Mouse (Mus musculus) cerebellum, postnatal 25 days (tissue): Measurements from ENCODE around the gene Slc12a3.
"Not testable (repeated sequence)": the region's sequence is repeated elsewhere in the genome, so short reads cannot be mapped to it uniquely, and the experiment has no call there.

Experiments
- DNase-seq, 2 experiments: peaks; one replicate each; pipeline ENCODE4 v3.0.0; 2021; ENCODE audit warnings: mixed read lengths in 2 of 2

Gene Slc12a3

DNA sequence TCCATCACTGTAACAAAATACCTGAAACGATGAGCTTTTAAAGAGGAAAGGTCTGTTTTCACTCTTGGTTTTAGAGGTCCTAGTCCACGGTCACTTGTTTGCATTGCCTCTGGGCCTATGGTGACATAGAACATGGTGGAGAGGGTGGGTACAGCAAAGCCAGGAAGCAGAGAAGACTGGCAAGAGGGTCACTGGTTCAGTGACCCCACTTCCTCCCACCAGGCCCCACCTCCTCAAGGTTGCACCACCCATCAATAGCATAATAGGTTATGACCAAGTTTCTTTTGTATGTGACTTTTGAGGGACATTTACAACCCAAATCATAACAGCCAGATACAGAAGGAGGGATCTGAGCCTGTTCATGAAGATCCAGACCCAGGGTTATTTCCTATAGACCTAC lies 47.6 kb downstream of the Slc12a3 start:
- no peak for DNase-seq

DNA sequence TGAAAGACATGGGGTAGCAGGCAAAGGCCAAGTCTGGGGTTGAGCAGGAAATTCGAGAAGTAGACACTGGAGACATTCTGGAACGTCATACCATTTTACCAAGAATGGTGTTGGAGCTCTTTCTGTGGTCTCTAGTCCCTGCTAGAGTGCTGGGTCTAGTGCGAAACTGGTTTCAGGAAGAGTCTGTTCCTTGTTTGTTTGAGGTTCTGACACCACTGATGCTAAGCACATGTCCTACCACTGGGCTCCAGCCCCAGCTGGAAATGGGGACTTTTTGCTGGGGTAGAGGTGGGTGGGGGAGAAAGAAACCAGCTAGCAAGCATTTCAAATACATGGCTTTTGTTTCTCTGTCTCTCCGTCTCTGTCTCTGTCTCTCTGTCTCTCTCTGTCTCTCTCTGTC lies 48.0 kb downstream of the Slc12a3 start:
- DNase-seq, result no peak

- no peak for DNase-seq
Observed at GRCm38 (mm10) chr8:94377714-94378205, 48.8 kb downstream of the Slc12a3 start.

DNA sequence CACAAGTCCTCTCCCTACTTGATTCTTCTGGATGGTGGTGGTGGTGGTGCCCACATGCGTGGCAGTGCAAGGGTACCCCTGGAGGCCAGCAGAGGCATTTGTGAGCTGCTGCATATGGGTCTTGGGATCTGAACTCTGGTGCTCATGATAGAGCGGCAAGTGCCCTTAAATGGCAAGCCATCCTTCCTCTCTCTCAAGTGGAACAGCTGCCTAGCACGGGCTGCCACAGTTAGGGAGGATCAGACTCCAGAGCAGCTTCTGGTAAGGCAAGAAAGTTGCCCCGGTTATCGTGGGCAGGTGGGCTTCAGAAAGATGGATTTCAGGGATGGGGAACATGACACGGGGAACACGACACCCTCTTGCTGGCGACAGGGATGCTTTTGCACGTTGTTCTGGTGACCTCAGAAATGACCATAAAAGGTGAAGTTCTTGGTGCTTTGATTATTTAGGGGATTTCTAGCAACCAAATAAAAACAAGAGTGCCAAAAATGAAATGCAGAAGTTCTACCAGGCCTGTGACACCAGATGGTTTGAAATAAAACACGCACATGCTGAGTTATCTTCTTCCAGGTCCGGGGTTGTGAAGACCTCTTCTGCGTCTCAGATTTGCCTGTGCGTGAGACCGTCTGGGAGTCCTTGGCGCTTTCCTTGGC lies 49.9 kb downstream of the Slc12a3 start:
- DNase-seq, result no peak

GRCm38 (mm10) chr8:94379686-94380085 lies 50.7 kb downstream of the Slc12a3 start:
- no peak for DNase-seq

DNA sequence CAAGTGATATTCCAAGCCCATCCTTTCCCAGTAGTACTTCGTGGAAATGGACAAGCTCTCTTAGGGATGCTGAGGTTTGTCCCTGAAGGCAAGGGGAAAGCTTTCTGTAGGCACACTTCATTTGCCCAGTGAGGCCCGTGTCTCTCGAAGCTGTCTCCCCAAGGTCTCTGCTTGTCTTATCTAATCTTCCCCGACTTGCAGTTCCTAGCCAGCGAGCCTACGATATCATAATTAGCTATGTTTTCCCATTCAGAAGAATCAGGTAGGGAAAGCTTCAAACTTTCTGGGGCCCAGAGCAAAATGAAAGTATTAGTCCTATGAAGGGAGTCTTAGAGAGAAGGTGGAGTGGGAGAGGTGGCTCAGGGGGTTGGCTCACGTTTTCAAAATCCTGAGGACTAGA lies 55.2 kb downstream of the Slc12a3 start:
- DNase-seq, result no peak

- DNase-seq, result no peak
Observed at GRCm38 (mm10) chr8:94385506-94386213, 56.7 kb downstream of the Slc12a3 start.

GRCm38 (mm10) chr8:94386214-94387026 lies 57.4 kb downstream of the Slc12a3 start, which contains the start of gene Herpud1:
Gene Herpud1, plus strand, starts transcription at chr8:94386438.
- peak; percentile 98 for DNase-seq

DNA sequence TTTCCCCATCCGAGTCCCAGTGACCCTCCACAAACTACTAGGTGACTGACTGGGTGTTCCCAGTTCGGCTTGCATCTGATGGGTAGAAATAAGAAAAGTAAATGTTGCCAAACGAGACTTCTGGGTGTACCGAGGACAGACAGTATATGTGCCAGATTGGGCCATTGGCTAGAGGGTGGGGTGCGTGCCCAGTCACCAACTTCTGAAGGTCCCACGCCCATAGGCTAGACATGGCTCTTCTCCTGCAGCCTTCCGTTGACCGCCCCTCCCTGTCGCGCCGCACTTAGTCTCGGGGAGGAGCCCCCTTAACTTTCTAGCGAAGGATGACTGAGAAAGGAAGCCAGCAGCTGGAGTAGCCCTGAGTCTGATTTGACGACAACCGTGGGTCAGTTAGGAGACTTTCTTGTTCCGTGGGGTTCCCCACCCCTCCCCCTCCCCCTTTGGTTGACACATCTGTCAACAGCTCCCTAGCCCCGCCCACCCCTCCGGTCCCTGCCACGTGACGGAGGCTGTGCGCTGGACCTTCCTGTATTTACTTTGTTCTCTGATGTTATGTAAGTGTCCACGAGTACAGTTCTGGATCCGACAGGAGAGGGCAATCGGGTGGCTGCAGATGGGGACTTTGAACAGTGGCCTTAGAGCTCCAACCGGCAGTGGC lies 58.2 kb downstream of the Slc12a3 start:
- DNase-seq, result peak; percentile 71 to 78

GRCm38 (mm10) chr8:94387785-94388184 lies 58.8 kb downstream of the Slc12a3 start:
- DNase-seq, result no peak

DNA sequence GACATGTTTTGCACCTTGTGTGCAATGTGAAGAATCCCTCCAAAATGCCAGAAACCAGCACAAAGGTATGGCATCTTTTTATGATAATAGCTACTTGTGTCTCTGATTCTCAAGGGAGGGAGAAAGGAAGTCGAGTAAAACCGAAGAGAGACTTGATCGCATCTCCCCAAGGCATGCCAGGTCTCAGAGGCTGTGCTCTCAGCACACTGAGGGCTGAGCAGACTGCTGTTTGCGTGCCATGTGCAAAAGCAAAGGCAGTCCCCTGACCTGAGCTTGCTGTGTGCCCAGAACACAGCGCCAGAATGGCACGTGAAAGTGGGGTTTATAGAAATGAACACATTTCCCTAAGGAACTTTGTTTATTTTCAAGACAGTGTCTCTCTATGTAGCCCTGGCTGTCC lies 60.5 kb downstream of the Slc12a3 start:
- no peak for DNase-seq

GRCm38 (mm10) chr8:94390429-94390828 lies 61.4 kb downstream of the Slc12a3 start:
- no peak for DNase-seq

DNA sequence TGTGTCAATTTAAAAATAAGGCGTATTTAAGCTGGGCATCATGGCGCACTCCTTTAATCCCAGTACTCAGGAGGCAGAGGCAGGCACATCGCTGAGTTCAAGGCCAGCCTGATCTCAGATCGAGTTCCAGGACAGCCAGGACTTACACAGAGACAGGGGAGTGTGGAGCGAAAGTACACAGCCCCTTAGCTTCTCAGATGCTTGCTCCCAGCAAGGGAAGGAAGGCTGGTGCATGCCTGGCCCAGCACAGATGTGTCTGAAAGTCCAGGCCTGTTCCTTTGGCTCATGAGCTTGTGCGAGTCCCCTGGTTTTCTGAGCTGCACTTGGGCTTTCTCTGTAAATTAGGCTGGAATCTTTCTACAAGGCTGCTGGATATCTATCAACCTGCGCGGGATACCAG lies 61.9 kb downstream of the Slc12a3 start:
- no peak for DNase-seq

DNA sequence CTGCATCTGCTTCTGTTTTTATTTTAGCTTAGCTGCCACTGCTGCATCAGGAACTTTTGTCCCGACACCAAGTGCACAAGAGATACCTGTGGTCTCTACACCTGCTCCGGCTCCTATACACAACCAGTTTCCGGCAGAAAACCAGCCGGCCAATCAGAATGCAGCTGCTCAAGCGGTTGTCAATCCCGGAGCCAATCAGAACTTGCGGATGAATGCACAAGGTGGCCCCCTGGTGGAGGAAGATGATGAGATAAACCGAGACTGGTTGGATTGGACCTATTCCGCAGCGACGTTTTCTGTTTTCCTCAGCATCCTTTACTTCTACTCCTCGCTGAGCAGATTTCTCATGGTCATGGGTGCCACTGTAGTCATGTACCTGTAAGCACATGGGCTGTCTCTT lies 63.1 kb downstream of the Slc12a3 start:
- DNase-seq, result peak; percentile 37 to 62

- DNase-seq, result no peak
Observed at GRCm38 (mm10) chr8:94392648-94393047, 63.6 kb downstream of the Slc12a3 start.

DNA sequence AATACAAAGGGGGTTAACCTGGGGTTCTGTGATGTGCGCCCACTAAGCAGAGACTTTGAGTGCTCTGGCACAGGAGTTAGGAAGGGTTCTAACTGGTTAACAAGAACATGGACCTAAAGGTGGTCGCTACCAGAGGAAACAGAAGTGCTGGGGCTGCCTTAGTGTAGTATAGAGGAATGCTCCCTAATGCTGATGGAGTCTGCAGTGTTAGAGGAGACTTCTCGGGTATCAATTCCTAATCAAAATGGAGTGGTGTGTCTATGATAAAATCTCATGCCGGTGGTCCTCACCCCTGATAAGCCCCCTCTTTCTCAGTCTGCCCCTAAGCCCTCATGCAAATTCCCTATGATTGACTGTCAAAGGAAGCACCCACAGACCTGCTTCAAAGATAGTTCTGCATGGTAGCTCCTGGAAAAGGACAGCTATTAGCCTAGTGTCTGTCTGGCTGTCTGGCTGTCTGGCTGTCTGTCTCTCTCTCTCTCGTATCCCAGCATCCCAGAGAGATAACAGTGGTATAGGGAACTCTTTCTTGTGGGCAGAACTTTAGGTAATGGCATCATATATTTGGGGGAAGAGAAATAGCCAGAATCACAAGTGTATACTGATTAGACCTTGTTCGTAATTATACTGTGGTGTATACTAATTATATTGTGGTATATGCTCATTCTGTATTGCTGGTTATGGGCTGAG lies 67.0 kb downstream of the Slc12a3 start:
- DNase-seq, result no peak

GRCm38 (mm10) chr8:94396964-94397657 lies 68.1 kb downstream of the Slc12a3 start:
- DNase-seq, result peak; percentile 47 to 68

DNA sequence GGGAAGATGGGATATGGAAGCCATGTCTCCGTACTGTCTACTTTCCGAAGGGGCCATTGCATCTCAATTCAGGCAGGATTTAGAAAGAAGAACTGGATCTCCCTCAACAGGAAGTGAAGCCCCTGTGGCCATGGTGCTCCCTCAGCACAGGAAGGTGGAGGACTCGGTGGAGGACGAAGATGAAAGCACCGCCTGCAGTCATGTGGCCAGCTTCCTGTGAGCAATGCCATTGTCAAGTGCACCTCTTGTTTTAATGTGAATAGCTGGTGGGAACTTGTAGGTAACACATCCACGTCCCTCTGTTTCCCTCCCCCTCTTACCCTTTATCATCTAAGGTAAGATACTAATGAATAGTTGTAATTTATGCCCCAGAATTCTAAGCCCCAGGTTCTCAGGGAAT lies 69.6 kb downstream of the Slc12a3 start:
- DNase-seq, result no peak

DNA sequence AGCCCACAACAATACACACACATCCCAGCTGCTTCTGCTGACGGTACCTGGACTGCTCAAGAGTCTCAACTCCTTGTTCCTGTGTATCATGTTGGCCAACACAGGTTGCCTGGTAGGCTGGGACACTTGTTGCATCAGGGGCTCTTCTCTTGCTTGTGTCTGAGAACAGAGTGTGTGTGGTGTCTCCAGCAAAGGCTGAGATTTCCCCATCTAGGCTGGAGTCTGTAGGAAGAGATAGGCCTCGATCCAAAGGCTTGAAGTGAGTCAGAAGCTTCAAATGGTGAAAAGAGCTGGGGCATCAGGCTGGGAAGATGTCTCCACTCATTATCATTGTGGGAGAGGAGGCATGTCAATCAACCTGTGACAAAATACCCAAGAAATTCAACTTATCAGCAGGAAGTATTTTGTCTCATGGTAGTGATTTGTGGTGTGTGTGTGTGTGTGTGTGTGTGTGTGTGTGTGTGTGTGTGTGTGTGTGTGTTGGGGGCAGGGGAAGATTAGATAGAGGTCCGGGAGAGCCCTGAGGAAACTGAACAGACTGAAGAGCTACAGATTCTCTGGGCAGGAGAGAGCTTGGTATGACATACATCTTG lies 70.5 kb downstream of the Slc12a3 start:
- no peak for DNase-seq

DNA sequence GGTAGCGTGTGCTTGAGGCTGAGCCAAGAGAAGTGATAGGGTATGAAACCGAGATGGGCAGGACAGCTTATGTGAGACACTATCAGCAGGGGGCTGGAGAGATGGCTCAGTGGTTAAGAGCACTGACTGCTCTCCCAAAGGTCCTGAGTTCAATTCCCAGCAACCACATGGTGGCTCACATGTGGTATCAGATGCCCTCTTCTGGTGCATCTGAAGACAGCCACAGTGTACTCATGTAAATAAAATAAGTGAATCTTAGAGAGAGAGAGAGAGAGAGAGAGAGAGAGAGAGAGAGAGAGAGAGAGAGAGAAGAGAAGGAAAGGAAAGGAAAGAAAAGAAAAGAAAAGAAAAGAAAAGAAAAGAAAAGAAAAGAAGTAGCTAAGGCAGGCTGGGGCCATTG lies 71.0 kb downstream of the Slc12a3 start:
- DNase-seq, result not testable (repeated sequence)

DNA sequence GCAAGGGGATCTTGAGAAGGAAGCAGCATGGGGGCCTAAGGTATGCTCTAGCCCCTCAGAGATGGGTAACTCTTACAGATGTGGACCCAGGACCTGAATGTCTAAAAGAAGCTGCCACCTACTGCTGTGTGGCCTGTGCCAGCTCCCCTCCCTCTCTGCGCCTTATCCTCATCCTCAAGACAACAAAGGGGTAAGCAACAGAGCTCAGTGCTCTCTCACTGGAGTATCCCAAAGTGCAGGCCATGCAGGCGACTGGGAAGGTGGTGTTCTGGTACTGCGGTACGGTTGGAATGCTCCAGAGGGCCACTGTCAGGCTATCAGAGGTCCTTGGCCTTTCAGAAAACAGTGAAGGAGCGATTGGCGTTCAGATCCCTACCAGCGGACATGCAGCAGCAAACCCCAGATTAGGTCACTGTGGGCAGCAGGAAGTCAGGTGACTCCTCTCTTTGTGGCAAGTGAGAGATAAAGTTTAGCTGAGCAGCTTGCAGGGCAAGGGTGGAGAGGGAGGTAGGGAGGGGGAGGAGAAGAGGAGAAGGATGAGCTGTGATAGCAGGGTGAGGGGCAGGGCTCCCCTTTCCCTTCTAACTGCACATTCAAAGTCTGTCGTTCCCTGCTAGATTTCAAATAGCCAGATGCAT lies 79.6 kb downstream of the Slc12a3 start:
- DNase-seq, result no peak
